Mouse (Mus musculus) liver, embryonic 16.5 days (tissue): ENCODE results near the gene H13. TPM values are rescaled to one million over a fixed set of nuclear protein-coding genes. Genes with fewer than 3 reads are reported as not detected.
A peak's percentile ranks its signal among the peaks of the same experiment; 100 is the strongest.

Source experiments
- ATAC-seq: fragments of 200-750 bp; cut with Nextera tagmentation; 2 replicates; pipeline ENCODE4 v1.8.0; 2017; ENCODE audit warnings: low read depth, mild to moderate bottlenecking, moderate number of reproducible peaks, moderate library complexity
- H3K27ac ChIP-seq: fragments of 300-500 bp; sonication (generic); 2 replicates; pipeline ENCODE4 v1.5.1; 2014; ENCODE audit warnings: mild to moderate bottlenecking, low read length
- H3K27me3 ChIP-seq: fragments of 300-500 bp; sonication (generic); 2 replicates; pipeline ENCODE4 v1.6.1; 2014; ENCODE audit warnings: low read depth, low read length, mixed read lengths; ENCODE audit not compliant: control insufficient read depth, insufficient read depth
- H3K36me3 ChIP-seq: fragments of 300-500 bp; sonication (generic); 2 replicates; pipeline ENCODE4 v1.6.1; 2014; ENCODE audit warnings: mild to moderate bottlenecking; ENCODE audit not compliant: control insufficient read depth, insufficient read depth
- H3K4me1 ChIP-seq: fragments of 300-500 bp; sonication (generic); 2 replicates; pipeline ENCODE4 v1.6.1; 2014; ENCODE audit warnings: low read depth, low read length, mixed read lengths; ENCODE audit not compliant: control insufficient read depth
- H3K4me2 ChIP-seq: fragments of 300-500 bp; sonication (generic); 2 replicates; pipeline ENCODE4 v1.6.1; 2014; ENCODE audit warnings: low read depth, low read length, mixed read lengths
- H3K4me3 ChIP-seq: fragments of 300-500 bp; sonication (generic); 2 replicates; pipeline ENCODE4 v1.5.1; 2014; ENCODE audit warnings: low read depth, mild to moderate bottlenecking, low read length
- H3K9ac ChIP-seq: fragments of 300-500 bp; sonication (generic); 2 replicates; pipeline ENCODE4 v1.6.1; 2014; ENCODE audit warnings: low read depth, low read length
- H3K9me3 ChIP-seq: fragments of 300-500 bp; sonication (generic); replicated peaks from 2 replicates; pipeline ENCODE4 v1.6.1; 2016; ENCODE audit warnings: low read length; ENCODE audit not compliant: control insufficient read depth
- WGBS: fragments of 180-500 bp; shearing (Covaris S2); extraction: QIAGEN DNeasy Blood & Tissue Kit; methylation state at CpG from one replicate; pipeline ENCODE4 v1.1.7; 2014; ENCODE audit not compliant: insufficient replicate concordance; 5-methylcytosine and 5-hydroxymethylcytosine counted together
- polyA plus RNA-seq: library from polyadenylated mRNA; unstranded; fragments of >200 nt; fragmentation: Nextera tagmentation; extraction: Ambion mirVana; gene quantifications from 2 replicates; pipeline ENCODE4 v1.2.1, GENCODE M21; 2015

Gene H13
- polyA plus RNA-seq, 1 experiment from 2014 or later = 52.7 TPM

DNA sequence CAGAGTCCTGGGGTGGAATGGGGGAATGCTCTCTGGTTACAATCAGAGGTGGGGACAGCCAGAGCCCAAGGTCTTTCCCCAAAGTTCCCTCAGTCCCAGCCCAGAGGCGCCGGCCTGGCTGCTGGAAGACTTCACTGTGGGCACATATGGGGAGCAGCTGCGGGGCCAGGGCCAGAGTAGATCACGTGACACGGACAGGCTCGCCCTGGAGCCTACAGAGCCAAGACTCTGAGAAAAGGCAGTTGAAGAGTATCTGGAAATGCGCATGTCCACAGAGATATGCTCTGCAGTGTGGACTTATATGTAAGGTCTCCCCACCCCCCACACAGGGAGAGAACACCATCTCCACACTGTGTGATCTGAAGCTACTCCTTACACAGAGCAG, 60.4 kb downstream of the H13 start:
- peak overlapping the region; percentile 21; the same call in 1 of the 2 replicates for H3K27ac ChIP-seq
- WGBS = 14% methylated on average over 7 of the region's 7 CpGs
- ATAC-seq = peak; percentile 57
- H3K9ac ChIP-seq = no peak overlapping the region
- H3K9me3 ChIP-seq = no peaks in the 10 kb centered on the region
- H3K4me2 ChIP-seq = no peak overlapping the region
- no peak overlapping the region for H3K4me3 ChIP-seq
- peaks cover 32% of the 10 kb centered on the region for H3K4me1 ChIP-seq
- no peaks in the 10 kb centered on the region for H3K36me3 ChIP-seq
- H3K27me3 ChIP-seq = peaks cover 12% of the 10 kb centered on the region

DNA sequence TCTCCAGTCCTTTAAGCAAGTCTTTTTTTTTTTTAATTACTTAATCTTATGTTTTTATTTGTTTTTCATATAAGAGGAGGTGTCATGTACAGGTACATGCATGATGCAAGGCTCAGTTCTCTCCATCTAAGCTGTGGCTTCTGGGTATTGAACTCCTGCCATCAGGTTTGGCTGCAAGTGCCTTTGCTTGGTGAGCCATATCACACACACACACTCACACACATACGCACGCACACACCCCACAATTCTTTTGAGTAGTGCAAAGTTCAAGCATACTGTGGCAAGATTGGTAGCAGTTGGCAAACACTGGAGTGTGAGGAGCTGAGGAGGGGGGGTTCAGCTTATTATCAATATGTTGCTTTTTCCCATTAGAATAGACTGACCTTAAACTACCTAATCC, 63.9 kb downstream of the H13 start:
- Histone ChIP-seq H3K9ac (no peak overlapping the region), H3K27ac (no peak overlapping the region), H3K4me2 (no peak overlapping the region), H3K4me1 (peaks cover 45% of the 10 kb centered on the region), H3K4me3 (no peak overlapping the region), H3K9me3 (no peaks in the 10 kb centered on the region), H3K27me3 (peaks cover 17% of the 10 kb centered on the region), H3K36me3 (no peaks in the 10 kb centered on the region)
- WGBS = 64% methylated on average over 2 of the region's 2 CpGs
- ATAC-seq = no peak

DNA sequence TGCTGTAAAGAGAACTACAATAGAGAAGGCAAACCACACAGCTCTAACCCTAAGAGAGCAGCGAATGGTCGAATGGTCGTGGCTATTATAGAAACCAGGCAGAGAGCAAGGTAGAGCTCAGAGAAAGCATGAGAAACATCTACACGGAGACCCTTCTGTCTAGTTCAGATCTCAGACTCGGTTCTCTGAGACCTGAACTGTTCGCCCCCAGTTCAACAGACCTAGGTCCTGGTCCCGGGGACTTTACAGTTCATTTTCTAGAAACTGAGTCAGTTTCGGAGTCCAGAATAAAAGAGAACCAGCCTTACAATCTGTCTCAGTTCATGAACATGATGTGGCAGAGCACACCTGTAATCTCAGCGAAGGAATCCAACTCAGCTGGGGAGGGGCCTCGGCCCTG, 65.2 kb downstream of the H13 start:
- peaks cover 17% of the 10 kb centered on the region for H3K27me3 ChIP-seq
- H3K4me2 ChIP-seq = peak overlapping the region; percentile 98
- H3K27ac ChIP-seq = no peak overlapping the region
- no peaks in the 10 kb centered on the region for H3K9me3 ChIP-seq
- WGBS = 24% methylated on average over 10 of the region's 10 CpGs
- no peak for ATAC-seq
- H3K9ac ChIP-seq = peak overlapping the region; percentile 8; the same call in 1 of the 2 replicates
- H3K36me3 ChIP-seq = no peaks in the 10 kb centered on the region
- peaks cover 53% of the 10 kb centered on the region for H3K4me1 ChIP-seq
- H3K4me3 ChIP-seq = peak overlapping the region; percentile 63

DNA sequence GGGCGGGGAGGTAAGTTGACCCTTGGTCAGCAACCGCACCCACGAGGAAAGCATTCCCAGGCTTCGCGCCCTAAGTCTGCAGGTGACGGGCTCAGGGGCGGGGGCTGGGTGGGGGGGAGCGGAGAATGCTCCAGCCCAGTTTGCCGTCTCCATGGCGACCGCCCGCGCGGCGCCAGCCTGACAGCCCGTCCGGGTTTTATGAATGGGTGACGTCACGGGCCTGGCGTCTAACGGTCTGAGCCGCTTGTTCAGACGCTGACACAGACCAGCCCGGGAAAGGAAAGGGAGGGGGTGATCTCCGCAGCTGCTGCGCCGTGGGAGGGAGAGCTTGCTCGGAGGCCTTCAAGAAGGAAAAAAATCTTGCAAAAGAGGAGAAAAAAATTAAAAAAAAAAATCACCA, 65.7 kb downstream of the H13 start:
- Histone ChIP-seq H3K36me3 (no peaks in the 10 kb centered on the region), H3K27ac (peak overlapping the region; percentile 76), H3K4me1 (peaks cover 52% of the 10 kb centered on the region), H3K27me3 (peaks cover 17% of the 10 kb centered on the region), H3K9me3 (no peaks in the 10 kb centered on the region), H3K4me2 (peak overlapping the region; percentile 98), H3K4me3 (peak overlapping the region; percentile 63), H3K9ac (peak overlapping the region; percentile 8; the same call in 1 of the 2 replicates)
- WGBS = 1% methylated on average over 28 of the region's 28 CpGs
- ATAC-seq = peak; percentile 45

DNA sequence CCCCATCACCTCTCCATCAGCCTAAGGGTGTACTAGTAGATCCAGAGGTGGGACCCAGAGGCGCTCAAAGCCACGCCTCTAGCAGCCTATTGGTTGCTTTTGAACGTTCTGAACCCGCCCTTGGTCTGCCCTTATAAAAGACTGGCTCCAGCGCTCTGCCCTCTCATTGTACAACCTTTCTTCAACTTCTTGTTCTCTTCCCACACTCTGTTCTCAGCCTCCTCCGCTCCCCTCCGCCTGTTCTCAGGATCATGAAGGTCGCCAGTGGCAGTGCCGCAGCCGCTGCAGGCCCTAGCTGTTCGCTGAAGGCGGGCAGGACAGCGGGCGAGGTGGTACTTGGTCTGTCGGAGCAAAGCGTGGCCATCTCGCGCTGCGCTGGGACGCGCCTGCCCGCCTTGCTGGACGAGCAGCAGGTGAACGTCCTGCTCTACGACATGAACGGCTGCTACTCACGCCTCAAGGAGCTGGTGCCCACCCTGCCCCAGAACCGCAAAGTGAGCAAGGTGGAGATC, 66.9 kb downstream of the H13 start, which contains the start of gene Id1:
TSS of gene Id1 (plus strand) at position 162 of the 512 bp plus-strand sequence.
- Histone ChIP-seq H3K4me1 (peaks cover 63% of the 10 kb centered on the region), H3K9me3 (no peaks in the 10 kb centered on the region), H3K27me3 (peaks cover 17% of the 10 kb centered on the region), H3K9ac (peak within 1 kb of the TSS; percentile 68), H3K36me3 (no peaks in the 10 kb centered on the region), H3K4me2 (peak within 1 kb of the TSS; percentile 98), H3K4me3 (peak within 1 kb of the TSS; percentile 63), H3K27ac (peak within 1 kb of the TSS; percentile 83)
- peak; percentile 73 for ATAC-seq
- 0% methylated on average over 28 of the region's 28 CpGs for WGBS

DNA sequence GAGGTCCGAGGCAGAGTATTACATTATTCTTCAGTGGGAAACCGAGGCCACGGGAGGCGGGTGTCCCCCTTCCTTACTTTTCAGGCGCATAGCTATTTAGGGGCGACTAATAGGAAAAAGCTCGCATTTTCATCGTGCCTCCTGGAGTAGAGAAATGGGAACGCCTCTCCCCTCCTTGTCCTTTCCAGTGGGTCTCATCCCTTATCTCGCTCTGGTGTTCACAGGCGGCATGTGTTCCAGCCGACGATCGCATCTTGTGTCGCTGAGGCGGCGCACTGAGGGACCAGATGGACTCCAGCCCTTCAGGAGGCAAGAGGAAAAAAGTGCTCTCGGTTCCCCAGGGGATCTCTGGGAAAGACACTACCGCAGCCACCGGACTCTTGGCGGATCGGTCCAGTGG, 67.5 kb downstream of the H13 start:
- peaks cover 17% of the 10 kb centered on the region for H3K27me3 ChIP-seq
- 0% methylated on average over 22 of the region's 22 CpGs for WGBS
- ATAC-seq = no peak
- peak overlapping the region; percentile 98 for H3K4me2 ChIP-seq
- peak overlapping the region; percentile 68 for H3K9ac ChIP-seq
- peaks cover 69% of the 10 kb centered on the region for H3K4me1 ChIP-seq
- peak overlapping the region; percentile 63 for H3K4me3 ChIP-seq
- no peaks in the 10 kb centered on the region for H3K9me3 ChIP-seq
- H3K27ac ChIP-seq = peak overlapping the region; percentile 83
- H3K36me3 ChIP-seq = no peaks in the 10 kb centered on the region

DNA sequence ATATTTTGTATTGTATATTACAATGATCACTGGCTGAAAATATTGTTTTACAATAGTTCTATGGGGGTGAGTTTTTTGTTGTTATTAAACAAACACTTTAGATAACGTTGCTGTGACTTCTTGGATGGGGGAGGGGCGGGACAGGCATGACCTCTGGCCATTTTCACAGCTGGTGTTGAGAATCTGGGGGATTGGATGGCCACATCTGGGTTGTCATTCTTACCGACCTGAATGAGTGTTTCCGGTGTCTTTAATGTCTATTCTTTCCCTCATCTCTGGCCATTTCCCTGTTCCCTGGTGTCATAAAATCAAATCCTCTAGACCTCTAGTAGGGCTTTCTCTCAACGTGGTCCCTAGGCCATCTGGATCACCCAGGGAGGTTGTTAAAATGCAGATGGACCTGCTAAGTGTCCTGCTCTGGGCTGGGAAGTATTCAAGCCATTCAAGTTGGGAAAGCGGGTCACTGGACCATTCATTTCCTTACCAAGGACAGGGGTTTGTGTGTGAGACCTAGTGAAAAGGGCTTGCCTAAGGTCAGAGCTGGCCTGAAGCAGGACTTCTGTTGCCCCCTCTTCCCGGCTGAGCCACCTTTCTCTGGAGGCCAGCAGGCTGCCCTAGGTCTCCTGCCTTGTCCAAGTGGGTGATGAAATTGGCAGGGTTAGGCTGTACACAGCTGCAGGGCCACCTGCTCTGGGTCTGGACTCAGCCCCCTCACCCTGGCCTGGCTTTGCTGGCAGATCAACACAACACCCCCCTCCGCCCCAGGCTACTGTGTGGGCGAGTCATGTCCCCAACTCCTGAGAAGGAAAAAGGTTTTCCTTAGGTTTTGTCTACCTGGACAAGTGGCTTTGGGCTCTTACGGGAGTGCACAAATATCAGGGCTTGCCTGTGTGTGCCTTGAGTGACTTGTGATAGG, 68.3 kb downstream of the H13 start:
- peaks cover 76% of the 10 kb centered on the region for H3K4me1 ChIP-seq
- H3K4me2 ChIP-seq = peak overlapping the region; percentile 98
- WGBS = 13% methylated on average over 10 of the region's 10 CpGs

DNA sequence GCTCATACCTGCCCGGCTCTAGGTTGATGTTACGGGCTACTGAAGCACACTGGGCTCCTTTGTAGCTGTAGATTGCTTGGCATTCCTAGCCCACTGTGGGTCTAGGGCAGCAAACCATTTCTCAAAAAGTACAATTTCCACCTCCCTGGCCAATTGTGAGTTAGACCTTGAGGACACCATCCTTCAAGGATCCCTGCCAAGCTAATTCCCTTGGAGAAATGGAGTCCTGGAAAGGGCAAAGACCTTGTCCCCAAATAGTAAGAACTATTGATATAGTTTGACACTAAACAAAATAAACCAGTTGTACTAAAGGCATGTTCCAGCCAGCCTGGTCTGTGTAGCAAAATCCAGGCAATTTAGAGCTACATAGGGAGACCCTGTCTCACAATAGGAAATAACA, 69.1 kb downstream of the H13 start:
- H3K4me3 ChIP-seq = peak overlapping the region; percentile 63
- H3K4me2 ChIP-seq = peak overlapping the region; percentile 98

More for the DNA sequence above, 68.3 kb downstream of the H13 start:
- no peak for ATAC-seq
- H3K27me3 ChIP-seq = peaks cover 17% of the 10 kb centered on the region
- H3K9me3 ChIP-seq = no peaks in the 10 kb centered on the region
- H3K9ac ChIP-seq = peak overlapping the region; percentile 68
- H3K27ac ChIP-seq = peak overlapping the region; percentile 83
- peak overlapping the region; percentile 63 for H3K4me3 ChIP-seq
- H3K36me3 ChIP-seq = no peaks in the 10 kb centered on the region

More for the DNA sequence above, 69.1 kb downstream of the H13 start:
- Histone ChIP-seq H3K9me3 (no peaks in the 10 kb centered on the region), H3K36me3 (no peaks in the 10 kb centered on the region), H3K27me3 (peaks cover 17% of the 10 kb centered on the region), H3K9ac (peak overlapping the region; percentile 68; the same call in 1 of the 2 replicates), H3K4me1 (peaks cover 76% of the 10 kb centered on the region), H3K27ac (peak overlapping the region; percentile 83)
- 54% methylated on average over 2 of the region's 2 CpGs for WGBS
- no peak for ATAC-seq
